Mouse (Mus musculus) left cerebral cortex, adult 18-20 months (tissue): Measurements from ENCODE around the gene Git2. TPM values are rescaled to one million over a fixed set of nuclear protein-coding genes. Genes with fewer than 3 reads are reported as not detected.

Source experiments
- DNase-seq, 2 experiments: peaks; one replicate each; pipeline ENCODE4 v3.0.0; 2021 to 2022; ENCODE audit warnings: low spot score in 2 of 2, mixed read lengths in 1 of 2
- total RNA-seq, 2 experiments: library from RNA; stranded (reverse); gene quantifications; 2 replicates each; pipeline ENCODE4 v1.2.3; 2021

Gene Git2
- total RNA-seq, 2 experiments from 2014 or later, result 39.2 to 49.6 TPM

- no peak for DNase-seq
Observed at GRCm38 (mm10) chr5:114799848-114800247, 24.5 kb upstream of the Git2 start.

GRCm38 (mm10) chr5:114797253-114797652 lies 21.9 kb upstream of the Git2 start:
- no peak for DNase-seq

GRCm38 (mm10) chr5:114796299-114797012 lies 21.1 kb upstream of the Git2 start:
- DNase-seq, result no peak

- DNase-seq, result no peak
Observed at GRCm38 (mm10) chr5:114795653-114796052, 20.3 kb upstream of the Git2 start.

- no peak for DNase-seq
Observed at GRCm38 (mm10) chr5:114795231-114795630, 19.9 kb upstream of the Git2 start.

- no peak for DNase-seq
Observed at GRCm38 (mm10) chr5:114794609-114795008, 19.3 kb upstream of the Git2 start.

GRCm38 (mm10) chr5:114793317-114793716 lies 18.0 kb upstream of the Git2 start:
- DNase-seq, result no peak

GRCm38 (mm10) chr5:114785196-114785595 lies 9.9 kb upstream of the Git2 start:
- DNase-seq, result no peak

GRCm38 (mm10) chr5:114784622-114785165 lies 9.4 kb upstream of the Git2 start:
- no peak for DNase-seq

- DNase-seq, result no peak
Observed at GRCm38 (mm10) chr5:114783405-114784163, 8.3 kb upstream of the Git2 start.

GRCm38 (mm10) chr5:114782991-114783390 lies 7.7 kb upstream of the Git2 start:
- DNase-seq, result no peak

- DNase-seq, result no peak
Observed at GRCm38 (mm10) chr5:114780912-114781311, 5.6 kb upstream of the Git2 start.

- no peak for DNase-seq
Observed at GRCm38 (mm10) chr5:114779956-114780489, 4.7 kb upstream of the Git2 start.

GRCm38 (mm10) chr5:114776174-114776573 lies 857 bp upstream of the Git2 start:
- no peak for DNase-seq

GRCm38 (mm10) chr5:114774403-114775051 lies 790 bp downstream of the Git2 start, which contains the start of gene Ankrd13a:
TSS of gene Ankrd13a (plus strand) at chr5:114774677.
- DNase-seq, result peak; percentile 88 to 91

- no peak for DNase-seq
Observed at GRCm38 (mm10) chr5:114773780-114774179, 1.5 kb downstream of the Git2 start.

- peak; percentile 97 for DNase-seq
Observed at GRCm38 (mm10) chr5:114773211-114773710, 2.1 kb downstream of the Git2 start.

GRCm38 (mm10) chr5:114772456-114773203 lies 2.7 kb downstream of the Git2 start:
- DNase-seq, result peak in 1 of 2 experiments; percentile 34

GRCm38 (mm10) chr5:114771796-114772195 lies 3.5 kb downstream of the Git2 start:
- no peak for DNase-seq

- DNase-seq, result no peak
Observed at GRCm38 (mm10) chr5:114769786-114770185, 5.5 kb downstream of the Git2 start.
